Mouse (Mus musculus) urinary bladder, adult 2 months (tissue): ENCODE results near the gene Pou2f2. TPM values are rescaled to one million over a fixed set of nuclear protein-coding genes. Genes with fewer than 3 reads are reported as not detected.

ENCODE experiments used
- DNase-seq: peaks from one replicate; pipeline ENCODE4 v3.0.0; 2022; ENCODE audit warnings: low spot score
- polyA plus RNA-seq: library from polyadenylated mRNA; depleted of rRNA; stranded (reverse); fragments of >200 nt; gene quantifications from 2 replicates; pipeline ENCODE4 v1.2.3, GENCODE M21; 2012

Pou2f2 gene
- polyA plus RNA-seq, 1 experiment = 0.65 TPM

- DNase-seq = no peak
Observed at GRCm38 (mm10) chr7:25196107-25196506, 16.6 kb upstream of the Pou2f2 start.

- DNase-seq = no peak
Observed at GRCm38 (mm10) chr7:25195148-25195547, 15.6 kb upstream of the Pou2f2 start.

- no peak for DNase-seq
Observed at GRCm38 (mm10) chr7:25192110-25192509, 12.6 kb upstream of the Pou2f2 start.

GRCm38 (mm10) chr7:25190806-25191205 is 11.3 kb upstream of the Pou2f2 start:
- DNase-seq = no peak

GRCm38 (mm10) chr7:25187662-25188650 is 8.4 kb upstream of the Pou2f2 start:
- DNase-seq = peak; percentile 70

GRCm38 (mm10) chr7:25184091-25184490 is 4.6 kb upstream of the Pou2f2 start:
- no peak for DNase-seq

GRCm38 (mm10) chr7:25181814-25182213 is 2.3 kb upstream of the Pou2f2 start:
- DNase-seq = no peak

- no peak for DNase-seq
Observed at GRCm38 (mm10) chr7:25181331-25181790, 1.8 kb upstream of the Pou2f2 start.

- no peak for DNase-seq
Observed at GRCm38 (mm10) chr7:25180512-25180911, 986 bp upstream of the Pou2f2 start.

GRCm38 (mm10) chr7:25178787-25179605 is 530 bp downstream of the Pou2f2 start:
- DNase-seq = no peak

GRCm38 (mm10) chr7:25178317-25178716 is 1.2 kb downstream of the Pou2f2 start:
- no peak for DNase-seq

GRCm38 (mm10) chr7:25174343-25174742 is 5.2 kb downstream of the Pou2f2 start:
- no peak for DNase-seq

GRCm38 (mm10) chr7:25172669-25173068 is 6.9 kb downstream of the Pou2f2 start:
- no peak for DNase-seq

DNA sequence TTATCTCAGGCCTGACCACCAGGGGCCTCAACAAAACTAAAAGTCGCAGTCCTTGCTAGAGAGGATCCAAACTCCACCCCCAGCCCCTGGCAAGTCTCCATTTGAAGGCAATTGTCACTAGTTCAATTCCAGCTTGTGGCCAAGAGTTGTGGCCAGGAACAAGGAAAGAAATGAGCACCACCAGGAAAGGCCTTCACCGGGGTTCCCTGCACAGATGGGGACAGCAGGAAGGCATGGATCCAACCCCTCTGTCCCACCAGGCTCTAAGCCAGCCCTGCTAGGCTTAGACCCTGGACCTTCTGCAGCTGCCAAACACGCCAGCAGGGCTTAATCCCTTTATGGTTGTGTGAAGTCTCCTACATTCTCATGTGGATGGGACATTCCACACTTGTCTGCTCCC is 8.9 kb downstream of the Pou2f2 start:
- no peak for DNase-seq

DNA sequence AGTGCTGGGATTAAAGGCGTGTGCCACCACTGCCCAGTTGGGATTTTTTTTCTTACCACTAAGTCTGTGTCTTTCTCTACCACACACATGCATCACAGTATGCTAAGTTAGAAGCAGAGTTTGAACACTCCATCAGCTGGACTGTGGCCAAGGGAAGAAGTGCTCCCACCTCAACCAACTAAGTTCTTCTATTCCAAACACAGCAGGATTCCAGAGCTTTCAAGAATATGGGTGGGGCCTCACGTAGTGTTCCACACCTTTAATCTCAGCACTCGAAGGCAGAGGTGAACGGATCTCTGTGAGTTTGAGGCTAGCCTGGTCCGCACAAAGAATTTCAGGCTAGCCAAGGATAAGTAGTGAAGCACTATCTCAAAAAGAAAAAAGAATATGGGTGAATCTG is 13.4 kb downstream of the Pou2f2 start:
- no peak for DNase-seq

DNA sequence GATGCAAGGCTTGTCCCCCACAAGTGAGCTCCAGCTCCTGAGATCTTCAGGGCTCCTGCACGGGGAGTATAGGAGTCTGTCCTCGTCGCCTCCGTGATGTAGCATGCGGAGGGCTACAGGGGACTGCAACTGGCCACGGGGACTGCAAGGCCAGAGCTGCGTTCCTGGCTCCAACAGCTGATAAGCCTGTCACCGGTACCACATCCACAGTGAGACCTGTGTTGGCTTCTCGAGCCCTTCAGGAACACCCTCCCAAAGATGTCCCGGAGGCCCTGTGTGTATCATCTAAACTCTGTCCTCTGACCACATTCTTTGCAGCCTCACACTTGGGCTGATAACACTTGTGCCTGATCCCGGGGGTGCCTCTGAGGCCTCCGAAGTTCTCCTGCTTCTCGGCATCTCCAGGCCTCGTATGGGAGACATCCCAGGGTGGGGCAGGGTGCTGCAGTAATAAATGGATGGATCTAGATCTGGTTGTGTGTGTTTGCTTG is 23.3 kb downstream of the Pou2f2 start:
- DNase-seq = no peak

DNA sequence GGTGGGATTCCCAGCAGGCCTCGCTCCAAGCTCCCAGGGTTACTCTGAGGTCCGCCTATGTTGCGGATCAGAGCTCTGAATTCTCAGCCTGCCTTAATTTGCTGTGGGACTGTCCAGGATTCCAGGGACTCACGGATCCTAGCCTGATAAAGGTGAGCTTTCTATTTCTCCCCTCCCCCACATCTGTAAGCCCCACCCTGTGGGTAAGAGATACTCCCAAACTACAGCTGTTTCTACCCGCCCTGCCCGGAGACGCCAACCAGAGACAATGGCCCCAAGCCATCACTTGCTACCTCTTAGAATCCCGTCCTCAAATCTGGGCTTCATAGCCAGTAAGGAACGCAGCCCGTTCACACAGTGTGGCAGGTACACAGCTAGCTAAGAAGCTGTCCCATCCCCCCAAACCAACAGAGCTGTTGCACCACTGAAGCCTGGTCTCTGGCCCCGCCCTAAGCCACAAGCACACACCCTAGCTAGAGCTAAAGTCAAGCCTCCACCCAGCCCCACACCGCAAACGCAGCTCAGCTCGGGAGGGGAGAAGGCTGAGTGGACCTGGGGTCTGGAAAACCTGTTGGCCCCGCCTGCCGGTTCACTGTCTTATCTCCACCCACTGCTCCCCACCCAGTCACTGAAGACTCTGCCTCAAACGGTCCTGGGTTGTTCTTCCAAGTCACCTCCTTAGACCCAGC is 23.9 kb downstream of the Pou2f2 start:
- DNase-seq = peak; percentile 27

GRCm38 (mm10) chr7:25154648-25155047 is 24.9 kb downstream of the Pou2f2 start:
- no peak for DNase-seq

DNA sequence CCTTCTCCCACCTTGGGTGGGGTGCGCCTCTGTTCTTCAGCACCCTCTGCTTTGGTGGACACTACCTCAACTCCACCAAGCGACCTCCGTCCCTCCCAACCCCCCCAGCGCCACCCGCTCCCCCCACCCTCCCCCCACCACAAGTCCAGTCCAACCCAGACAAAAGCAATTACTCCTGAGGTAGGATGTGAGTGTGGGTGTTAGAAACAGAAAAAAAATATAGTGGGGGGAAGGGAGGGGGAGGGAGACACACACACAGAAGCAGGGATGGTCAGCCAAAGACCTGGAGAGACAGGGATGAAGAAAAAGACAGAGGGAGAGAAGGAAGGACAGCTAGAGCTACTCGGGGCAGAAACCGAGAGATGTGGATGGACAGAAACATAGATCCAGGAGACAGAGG is 25.7 kb downstream of the Pou2f2 start:
- no peak for DNase-seq

DNA sequence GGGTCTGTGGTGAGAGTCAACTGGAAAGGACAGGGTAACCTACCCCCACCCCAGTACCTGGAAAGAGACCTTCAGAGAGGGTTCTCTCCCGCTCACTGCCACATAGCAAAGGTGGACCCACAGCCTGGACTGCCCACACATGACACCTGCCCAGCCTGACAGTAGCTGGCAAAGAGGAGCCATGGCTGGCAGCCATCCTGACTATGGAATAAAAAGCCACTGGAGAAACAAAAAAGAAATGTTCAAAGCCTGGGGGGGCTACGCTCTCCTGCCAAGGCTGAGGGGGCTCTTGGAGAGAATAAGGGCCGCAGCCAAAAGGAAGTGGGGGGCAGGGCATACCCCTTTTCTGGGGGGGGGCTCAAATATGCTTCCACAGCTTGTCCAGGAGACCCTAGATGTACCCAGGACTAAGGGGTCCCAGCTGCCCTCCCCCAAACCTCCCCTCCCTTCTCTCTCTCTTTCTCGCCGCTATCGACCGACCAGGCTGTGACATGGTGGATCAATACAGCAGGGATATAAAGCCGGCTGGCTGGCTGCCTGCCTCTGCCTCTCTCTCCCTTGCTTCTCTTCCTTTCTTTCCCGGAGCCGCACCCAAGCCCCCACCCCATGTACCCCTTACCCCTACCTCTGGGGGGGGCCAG is 27.5 kb downstream of the Pou2f2 start:
- no peak for DNase-seq

GRCm38 (mm10) chr7:25151009-25151408 is 28.5 kb downstream of the Pou2f2 start:
- DNase-seq = no peak
